Mouse (Mus musculus) lung, embryonic 16.5 days (tissue): ENCODE results near the gene Col26a1. TPM values are rescaled to one million over a fixed set of nuclear protein-coding genes. Genes with fewer than 3 reads are reported as not detected.

Experiments
- ATAC-seq: fragments of 200-750 bp; cut with Nextera tagmentation; 2 replicates; pipeline ENCODE4 v1.8.0; 2017; ENCODE audit warnings: low read depth, mild to moderate bottlenecking, moderate library complexity
- H3K27ac ChIP-seq: fragments of 300-500 bp; sonication (generic); 2 replicates; pipeline ENCODE4 v1.5.1; 2014; ENCODE audit warnings: mild to moderate bottlenecking, control low read depth, low read length
- H3K27me3 ChIP-seq: fragments of 300-500 bp; sonication (generic); 2 replicates; pipeline ENCODE4 v1.6.1; 2014; ENCODE audit warnings: low read depth, low read length, mixed read lengths; ENCODE audit not compliant: control insufficient read depth, insufficient read depth
- H3K36me3 ChIP-seq: fragments of 300-500 bp; sonication (generic); 2 replicates; pipeline ENCODE4 v1.6.1; 2014; ENCODE audit warnings: low read length; ENCODE audit not compliant: control insufficient read depth, insufficient read depth
- H3K4me1 ChIP-seq: fragments of 300-500 bp; sonication (generic); replicated peaks from 2 replicates; pipeline ENCODE4 v1.6.1; 2014; ENCODE audit warnings: low read length, mixed read lengths; ENCODE audit not compliant: control insufficient read depth, insufficient read depth
- H3K4me2 ChIP-seq: fragments of 300-500 bp; sonication (generic); 2 replicates; pipeline ENCODE4 v1.6.1; 2014; ENCODE audit warnings: low read depth, low read length, control low read depth
- H3K4me3 ChIP-seq: fragments of 300-500 bp; sonication (generic); 2 replicates; pipeline ENCODE4 v1.5.1; 2014; ENCODE audit warnings: mild to moderate bottlenecking, low read length, control low read depth
- H3K9ac ChIP-seq: fragments of 300-500 bp; sonication (generic); 2 replicates; pipeline ENCODE4 v1.6.1; 2014; ENCODE audit warnings: low read length, control low read depth
- H3K9me3 ChIP-seq: fragments of 300-500 bp; sonication (generic); 2 replicates; pipeline ENCODE4 v1.6.1; 2016; ENCODE audit warnings: low read length; ENCODE audit not compliant: control insufficient read depth
- WGBS: fragments of 180-500 bp; shearing (Covaris S2); extraction: QIAGEN DNeasy Blood & Tissue Kit; methylation state at CpG from one replicate; pipeline ENCODE4 v1.1.7; 2014; 5-methylcytosine and 5-hydroxymethylcytosine counted together
- polyA plus RNA-seq: library from polyadenylated mRNA; unstranded; fragments of >200 nt; fragmentation: Nextera tagmentation; extraction: Ambion mirVana; gene quantifications from 2 replicates; pipeline ENCODE4 v1.2.1, GENCODE M21; 2015

The Col26a1 gene
- polyA plus RNA-seq, 1 experiment from 2014 or later = 5.9 TPM

DNA sequence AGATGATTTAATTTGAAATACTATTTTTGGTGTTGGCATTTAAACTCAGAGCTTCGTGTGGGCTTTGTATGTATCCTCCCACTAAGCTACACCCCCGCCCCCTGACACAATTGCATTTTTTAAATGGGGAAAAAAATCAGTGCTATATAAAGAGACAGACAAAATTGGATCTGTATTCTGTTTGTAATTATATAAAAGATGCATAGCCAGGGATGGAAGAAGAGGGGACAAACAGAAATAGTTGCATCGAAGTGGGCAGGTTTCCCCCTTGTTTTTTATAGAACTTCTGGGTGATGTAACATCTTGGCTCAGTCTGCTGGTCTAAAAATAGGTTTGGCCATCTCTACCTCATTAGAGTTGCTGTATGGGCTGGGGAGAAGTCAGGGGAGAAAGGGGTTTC is 107.5 kb downstream of the Col26a1 start:
- Histone ChIP-seq H3K4me1 (no peaks in the 10 kb centered on the region), H3K4me2 (no peak overlapping the region)
- 71% methylated on average over 3 of the region's 3 CpGs for WGBS

DNA sequence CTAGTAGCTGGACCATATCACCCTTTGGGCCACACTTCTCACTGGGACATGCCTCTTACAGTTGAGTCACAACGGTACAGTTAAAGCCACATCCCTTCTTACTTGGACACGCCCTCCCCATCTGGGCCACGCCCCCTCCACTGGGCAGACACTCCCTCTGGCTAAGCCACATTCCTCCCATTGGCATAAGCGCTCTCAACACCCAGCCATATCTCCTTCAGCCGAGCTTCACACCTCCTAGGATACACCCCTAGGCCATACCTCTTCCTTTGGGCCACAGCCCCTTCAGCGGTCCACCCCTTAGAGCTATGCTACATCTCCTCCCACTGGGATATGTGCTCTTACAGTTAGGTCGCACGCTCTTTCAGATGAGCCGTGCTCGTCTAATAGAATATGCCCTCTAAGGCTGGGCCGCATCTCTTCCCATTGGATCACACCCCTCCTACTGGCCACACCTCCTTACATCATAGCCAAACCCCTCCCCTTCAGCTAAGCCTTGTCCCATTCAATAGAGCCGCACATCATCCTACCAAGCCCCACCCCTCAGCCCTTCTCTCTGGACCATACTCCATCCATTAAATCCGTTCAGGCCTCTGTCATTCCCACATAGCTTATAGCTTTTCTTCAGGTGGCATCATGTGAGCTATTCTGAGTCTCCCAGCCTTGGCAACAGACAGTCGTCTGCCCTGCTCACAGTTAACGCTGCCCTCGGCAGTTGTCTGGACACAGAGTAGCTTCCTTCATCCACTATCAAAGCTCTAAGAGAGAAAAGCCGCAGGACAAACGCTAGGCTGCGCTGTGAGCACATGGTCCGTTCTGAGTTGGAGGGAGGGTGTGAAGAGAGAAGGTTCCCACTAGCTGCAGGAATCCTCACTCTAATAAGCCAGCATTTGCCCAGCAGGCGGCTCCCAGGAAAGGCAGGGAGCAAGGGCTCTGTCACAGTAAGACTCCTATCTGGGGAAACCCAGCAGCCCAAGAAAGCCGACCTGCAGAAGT is 109.7 kb downstream of the Col26a1 start:
- no peaks in the 10 kb centered on the region for H3K27me3 ChIP-seq
- no peak overlapping the region for H3K9ac ChIP-seq
- H3K27ac ChIP-seq = no peak overlapping the region
- peak; percentile 43; the same call in 1 of the 2 replicates for ATAC-seq
- no peaks in the 10 kb centered on the region for H3K36me3 ChIP-seq
- H3K9me3 ChIP-seq = 0 out of 2 replicates have a peak, but pooled peaks cover 4% of the 10 kb centered on the region
- H3K4me2 ChIP-seq = no peak overlapping the region
- no peak overlapping the region for H3K4me3 ChIP-seq
- H3K4me1 ChIP-seq = no peaks in the 10 kb centered on the region
- WGBS = 49% methylated on average over 22 of the region's 22 CpGs

More for the DNA sequence above, 107.5 kb downstream of the Col26a1 start:
- no peak overlapping the region for H3K27ac ChIP-seq
- no peak for ATAC-seq
- no peaks in the 10 kb centered on the region for H3K27me3 ChIP-seq
- no peaks in the 10 kb centered on the region for H3K36me3 ChIP-seq
- H3K9me3 ChIP-seq = 0 out of 2 replicates have a peak, but pooled peaks cover 4% of the 10 kb centered on the region
- no peak overlapping the region for H3K9ac ChIP-seq
- no peak overlapping the region for H3K4me3 ChIP-seq

GRCm38 (mm10) chr5:136771132-136771531 is 111.9 kb downstream of the Col26a1 start:
- no peak for ATAC-seq
- H3K9ac ChIP-seq = no peak overlapping the region
- H3K4me1 ChIP-seq = no peaks in the 10 kb centered on the region
- 0 out of 2 replicates have a peak, but pooled peaks cover 4% of the 10 kb centered on the region for H3K9me3 ChIP-seq
- WGBS = 81% methylated on average over 10 of the region's 10 CpGs
- no peak overlapping the region for H3K27ac ChIP-seq
- H3K27me3 ChIP-seq = no peaks in the 10 kb centered on the region
- no peak overlapping the region for H3K4me2 ChIP-seq
- no peaks in the 10 kb centered on the region for H3K36me3 ChIP-seq
- no peak overlapping the region for H3K4me3 ChIP-seq

GRCm38 (mm10) chr5:136767304-136767703 is 115.7 kb downstream of the Col26a1 start:
- Histone ChIP-seq H3K9ac (no peak overlapping the region), H3K4me2 (no peak overlapping the region), H3K36me3 (no peaks in the 10 kb centered on the region), H3K4me3 (no peak overlapping the region), H3K27ac (no peak overlapping the region), H3K4me1 (peaks cover 5% of the 10 kb centered on the region; the same call in 1 of the 2 replicates), H3K9me3 (no peaks in the 10 kb centered on the region), H3K27me3 (no peaks in the 10 kb centered on the region)
- no peak for ATAC-seq
- WGBS = 72% methylated on average over 9 of the region's 9 CpGs

- 37% methylated on average over 8 of the region's 8 CpGs for WGBS
- no peaks in the 10 kb centered on the region for H3K27me3 ChIP-seq
- H3K4me2 ChIP-seq = no peak overlapping the region
- H3K9me3 ChIP-seq = no peaks in the 10 kb centered on the region
- H3K9ac ChIP-seq = no peak overlapping the region
- H3K4me3 ChIP-seq = no peak overlapping the region
- ATAC-seq = peak; percentile 49; the same call in 1 of the 2 replicates
- H3K36me3 ChIP-seq = no peaks in the 10 kb centered on the region
- H3K4me1 ChIP-seq = peaks cover 5% of the 10 kb centered on the region; the same call in 1 of the 2 replicates
- no peak overlapping the region for H3K27ac ChIP-seq
These were observed 118.8 kb downstream of the Col26a1 start for GRCm38 (mm10) chr5:136764157-136764669.

GRCm38 (mm10) chr5:136760345-136760744 is 122.7 kb downstream of the Col26a1 start:
- Histone ChIP-seq H3K4me2 (no peak overlapping the region), H3K9ac (no peak overlapping the region), H3K36me3 (no peaks in the 10 kb centered on the region), H3K4me1 (peaks cover 5% of the 10 kb centered on the region; the same call in 1 of the 2 replicates), H3K9me3 (no peaks in the 10 kb centered on the region), H3K27ac (no peak overlapping the region), H3K27me3 (no peaks in the 10 kb centered on the region), H3K4me3 (no peak overlapping the region)
- ATAC-seq = no peak
- 53% methylated on average over 6 of the region's 6 CpGs for WGBS

DNA sequence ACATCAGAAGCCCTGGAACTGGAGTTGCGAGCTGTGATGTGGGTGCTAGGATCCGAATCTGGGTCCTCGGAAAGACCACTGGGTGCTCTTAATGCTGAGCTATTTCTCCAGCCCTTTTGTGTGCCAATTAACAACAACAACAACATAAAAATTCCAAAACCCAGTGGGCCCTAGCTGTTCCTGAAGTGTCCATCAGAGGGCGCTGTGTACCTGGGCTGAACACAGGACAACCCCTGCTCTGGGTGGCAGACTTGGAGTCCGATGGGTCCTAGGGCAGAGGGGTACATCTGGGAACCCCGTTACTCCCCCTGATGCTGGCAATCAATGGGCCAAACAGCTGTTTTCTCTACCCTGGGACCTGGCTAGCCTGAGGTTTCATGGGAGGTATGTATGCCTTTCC is 123.2 kb downstream of the Col26a1 start:
- H3K4me1 ChIP-seq = peaks cover 5% of the 10 kb centered on the region; the same call in 1 of the 2 replicates
- ATAC-seq = no peak
- 47% methylated on average over 6 of the region's 6 CpGs for WGBS
- no peaks in the 10 kb centered on the region for H3K36me3 ChIP-seq
- no peak overlapping the region for H3K9ac ChIP-seq
- H3K4me3 ChIP-seq = no peak overlapping the region
- H3K4me2 ChIP-seq = no peak overlapping the region
- no peak overlapping the region for H3K27ac ChIP-seq
- H3K27me3 ChIP-seq = no peaks in the 10 kb centered on the region
- H3K9me3 ChIP-seq = no peaks in the 10 kb centered on the region

DNA sequence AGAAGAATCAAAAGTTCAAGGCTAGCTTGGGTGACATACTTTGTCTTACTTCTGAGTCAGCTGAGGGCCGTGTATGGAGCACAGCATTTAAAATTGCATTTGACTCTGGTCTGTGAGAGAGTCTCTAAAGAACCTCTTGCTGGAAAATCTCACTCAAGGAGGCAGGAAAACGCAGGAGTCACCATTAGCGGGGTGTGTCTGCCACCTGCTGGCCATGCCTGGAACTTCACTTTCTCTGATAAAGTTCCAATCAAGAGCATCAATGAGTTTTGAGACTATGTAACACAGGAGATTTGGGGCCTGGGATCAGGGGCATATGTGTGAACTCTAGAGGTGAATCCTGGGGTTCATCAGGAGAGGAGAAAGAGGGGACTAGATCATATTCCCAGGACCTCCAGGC is 127.3 kb downstream of the Col26a1 start:
- H3K4me2 ChIP-seq = no peak overlapping the region
- H3K27ac ChIP-seq = no peak overlapping the region
- no peaks in the 10 kb centered on the region for H3K27me3 ChIP-seq
- ATAC-seq = 0 out of 2 replicates have a peak, but pooled peaks have one; percentile 49
- 2% methylated on average over 3 of the region's 3 CpGs for WGBS
- no peaks in the 10 kb centered on the region for H3K36me3 ChIP-seq
- H3K4me1 ChIP-seq = 0 out of 2 replicates have a peak, but pooled peaks cover 4% of the 10 kb centered on the region
- no peak overlapping the region for H3K9ac ChIP-seq
- H3K4me3 ChIP-seq = no peak overlapping the region
- no peaks in the 10 kb centered on the region for H3K9me3 ChIP-seq

DNA sequence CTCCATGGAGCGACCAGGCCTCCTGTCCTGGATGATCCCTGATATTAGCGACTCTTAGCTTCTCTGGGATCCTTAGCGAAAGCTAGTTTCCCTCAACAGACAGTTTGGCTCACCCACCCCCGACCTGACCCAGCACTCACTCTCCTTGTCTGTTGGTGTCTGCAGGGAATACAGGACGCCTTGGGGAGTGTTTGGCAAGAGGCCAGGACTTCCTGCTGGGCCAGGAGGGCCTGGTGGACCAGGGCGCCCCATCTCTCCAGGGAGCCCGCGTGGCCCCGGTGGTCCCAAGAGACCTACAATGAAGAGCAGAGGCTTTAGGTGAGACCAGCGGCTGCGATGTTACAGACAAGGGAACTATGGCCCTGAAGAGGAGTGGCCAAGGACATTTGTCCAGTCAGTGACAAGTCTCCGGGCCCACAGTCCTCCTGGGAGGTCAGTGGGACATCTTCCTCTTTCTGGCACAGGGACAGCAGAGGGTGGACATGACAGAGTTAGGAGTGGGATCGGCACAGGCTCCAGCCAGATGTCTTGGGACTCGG is 128.9 kb downstream of the Col26a1 start:
- H3K27ac ChIP-seq = no peak overlapping the region
- no peak; the same call in 1 of the 2 replicates for ATAC-seq
- H3K4me1 ChIP-seq = 0 out of 2 replicates have a peak, but pooled peaks cover 4% of the 10 kb centered on the region
- no peak overlapping the region for H3K4me2 ChIP-seq
- 43% methylated on average over 14 of the region's 14 CpGs for WGBS
- H3K4me3 ChIP-seq = no peak overlapping the region
- H3K27me3 ChIP-seq = no peaks in the 10 kb centered on the region
- no peaks in the 10 kb centered on the region for H3K36me3 ChIP-seq
- H3K9ac ChIP-seq = 0 out of 2 replicates have a peak overlapping the region, but pooled peaks have one; percentile 8
- no peaks in the 10 kb centered on the region for H3K9me3 ChIP-seq
